Mouse (Mus musculus): ENCODE results near the gene Ttc7b. TPM values are rescaled to one million over a fixed set of nuclear protein-coding genes. Genes with fewer than 3 reads are reported as not detected.

Gene Ttc7b
- polyA plus RNA-seq, 1 experiment from 2014 or later = 3.9 TPM

GRCm38 (mm10) chr12:100391890-100392289 lies 128.7 kb downstream of the Ttc7b start:
- H3K36me3 ChIP-seq (ENCODE audit: insufficient read depth, low read length) = peaks cover 24% of the 10 kb centered on the region
- H3K4me1 ChIP-seq (ENCODE audit: insufficient read depth, low read length) = no peaks in the 10 kb centered on the region
- no peak overlapping the region for H3K4me3 ChIP-seq (ENCODE audit: low read length)
- H3K27ac ChIP-seq (ENCODE audit: low read length) = no peak overlapping the region
- 82% methylated on average over 9 of the region's 9 CpGs for WGBS
- no peaks in the 10 kb centered on the region for H3K9me3 ChIP-seq (ENCODE audit: low read length)
- no peaks in the 10 kb centered on the region for H3K27me3 ChIP-seq (ENCODE audit: insufficient read depth, low read length)
- H3K4me2 ChIP-seq (replicated peaks; ENCODE audit: low read depth, low read length) = no peak overlapping the region
- H3K9ac ChIP-seq (replicated peaks; ENCODE audit: low read length) = no peak overlapping the region
- ATAC-seq (ENCODE audit: low FRiP score, low TSS enrichment) = no peak

GRCm38 (mm10) chr12:100389878-100390710 lies 130.5 kb downstream of the Ttc7b start:
- Histone ChIP-seq H3K36me3 (ENCODE audit: insufficient read depth, low read length) (peaks cover 27% of the 10 kb centered on the region), H3K4me2 (replicated peaks; ENCODE audit: low read depth, low read length) (no peak overlapping the region), H3K9me3 (ENCODE audit: low read length) (no peaks in the 10 kb centered on the region), H3K27ac (ENCODE audit: low read length) (no peak overlapping the region), H3K4me3 (ENCODE audit: low read length) (no peak overlapping the region), H3K9ac (replicated peaks; ENCODE audit: low read length) (no peak overlapping the region), H3K27me3 (ENCODE audit: insufficient read depth, low read length) (no peaks in the 10 kb centered on the region), H3K4me1 (ENCODE audit: insufficient read depth, low read length) (no peaks in the 10 kb centered on the region)
- WGBS = 78% methylated on average over 12 of the region's 12 CpGs
- no peak for ATAC-seq (ENCODE audit: low FRiP score, low TSS enrichment)

- Histone ChIP-seq H3K4me3 (ENCODE audit: low read length) (no peak overlapping the region), H3K36me3 (ENCODE audit: insufficient read depth, low read length) (peaks cover 40% of the 10 kb centered on the region; the same call in 1 of the 2 replicates)
Observed at GRCm38 (mm10) chr12:100386259-100386658, 134.4 kb downstream of the Ttc7b start.

GRCm38 (mm10) chr12:100382526-100382925 lies 138.1 kb downstream of the Ttc7b start:
- Histone ChIP-seq H3K27ac (ENCODE audit: low read length) (no peak overlapping the region), H3K4me1 (ENCODE audit: insufficient read depth, low read length) (no peaks in the 10 kb centered on the region), H3K27me3 (ENCODE audit: insufficient read depth, low read length) (no peaks in the 10 kb centered on the region), H3K9ac (replicated peaks; ENCODE audit: low read length) (no peak overlapping the region), H3K4me3 (ENCODE audit: low read length) (no peak overlapping the region), H3K36me3 (ENCODE audit: insufficient read depth, low read length) (peaks cover 38% of the 10 kb centered on the region), H3K4me2 (replicated peaks; ENCODE audit: low read depth, low read length) (no peak overlapping the region), H3K9me3 (ENCODE audit: low read length) (no peaks in the 10 kb centered on the region)
- no peak for ATAC-seq (ENCODE audit: low FRiP score, low TSS enrichment)

More at GRCm38 (mm10) chr12:100386259-100386658, 134.4 kb downstream of the Ttc7b start:
- Histone ChIP-seq H3K4me2 (replicated peaks; ENCODE audit: low read depth, low read length) (no peak overlapping the region), H3K9ac (replicated peaks; ENCODE audit: low read length) (no peak overlapping the region), H3K27me3 (ENCODE audit: insufficient read depth, low read length) (no peaks in the 10 kb centered on the region), H3K27ac (ENCODE audit: low read length) (no peak overlapping the region), H3K4me1 (ENCODE audit: insufficient read depth, low read length) (no peaks in the 10 kb centered on the region), H3K9me3 (ENCODE audit: low read length) (no peaks in the 10 kb centered on the region)
- WGBS = 61% methylated on average over 3 of the region's 3 CpGs
- ATAC-seq (ENCODE audit: low FRiP score, low TSS enrichment) = no peak

DNA sequence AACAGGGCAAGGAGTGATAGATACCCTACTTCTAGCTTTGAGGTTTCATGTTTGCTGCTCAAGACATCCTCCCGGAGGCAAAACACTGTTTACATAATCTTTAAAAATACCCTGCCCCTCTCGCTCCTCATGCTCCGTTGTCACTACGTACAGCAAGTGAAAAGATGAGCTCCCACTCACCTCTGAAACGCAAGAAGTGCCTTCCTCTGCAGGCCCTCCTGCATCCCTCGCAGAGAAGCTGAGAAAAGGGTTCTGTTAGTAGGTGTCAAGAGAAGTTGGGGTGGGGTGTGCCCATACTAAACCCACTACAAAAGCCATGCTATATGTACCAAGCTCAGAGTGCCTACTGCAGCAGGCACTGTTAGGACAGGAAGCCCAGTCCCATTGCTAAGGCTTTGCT lies 138.7 kb downstream of the Ttc7b start:
- ATAC-seq (ENCODE audit: low FRiP score, low TSS enrichment) = no peak
- no peaks in the 10 kb centered on the region for H3K9me3 ChIP-seq (ENCODE audit: low read length)
- no peaks in the 10 kb centered on the region for H3K4me1 ChIP-seq (ENCODE audit: insufficient read depth, low read length)
- no peak overlapping the region for H3K9ac ChIP-seq (replicated peaks; ENCODE audit: low read length)
- H3K4me2 ChIP-seq (replicated peaks; ENCODE audit: low read depth, low read length) = no peak overlapping the region
- 68% methylated on average over 6 of the region's 6 CpGs for WGBS
- peaks cover 35% of the 10 kb centered on the region for H3K36me3 ChIP-seq (ENCODE audit: insufficient read depth, low read length)
- H3K27ac ChIP-seq (ENCODE audit: low read length) = no peak overlapping the region
- H3K4me3 ChIP-seq (ENCODE audit: low read length) = no peak overlapping the region
- no peaks in the 10 kb centered on the region for H3K27me3 ChIP-seq (ENCODE audit: insufficient read depth, low read length)

DNA sequence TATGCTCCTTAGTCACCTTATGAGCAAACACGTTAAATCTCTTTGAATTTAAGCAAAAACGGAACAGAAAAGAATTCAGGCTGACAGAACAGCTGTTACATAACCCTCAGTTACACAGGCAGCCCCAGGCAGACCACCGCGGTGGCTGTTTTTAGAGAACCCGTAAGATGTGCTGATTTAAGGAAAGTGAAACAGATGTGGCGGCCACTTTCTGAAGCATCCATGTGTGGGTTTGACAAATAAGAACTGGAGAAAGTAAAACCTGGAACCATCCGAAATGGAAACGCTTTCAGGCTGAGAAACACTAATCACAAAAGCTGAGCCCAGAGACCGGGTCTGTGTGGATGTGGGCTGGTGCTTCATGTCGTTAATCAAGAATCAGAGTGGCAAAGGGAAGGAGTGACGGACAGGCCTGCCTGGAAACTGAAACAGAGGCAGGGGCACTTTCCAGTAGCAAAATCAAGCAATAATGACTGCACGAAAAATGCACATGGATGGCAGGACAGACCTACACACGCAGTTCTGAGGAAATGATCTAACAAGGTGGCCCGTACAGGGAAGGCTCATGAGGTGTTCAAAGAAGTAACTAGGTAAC lies 139.8 kb downstream of the Ttc7b start:
- H3K9me3 ChIP-seq (ENCODE audit: low read length) = no peaks in the 10 kb centered on the region
- H3K4me1 ChIP-seq (ENCODE audit: insufficient read depth, low read length) = no peaks in the 10 kb centered on the region
- no peak overlapping the region for H3K4me2 ChIP-seq (replicated peaks; ENCODE audit: low read depth, low read length)
- H3K27me3 ChIP-seq (ENCODE audit: insufficient read depth, low read length) = no peaks in the 10 kb centered on the region
- 74% methylated on average over 14 of the region's 14 CpGs for WGBS
- ATAC-seq (ENCODE audit: low FRiP score, low TSS enrichment) = no peak
- peaks cover 35% of the 10 kb centered on the region for H3K36me3 ChIP-seq (ENCODE audit: insufficient read depth, low read length)
- H3K4me3 ChIP-seq (ENCODE audit: low read length) = no peak overlapping the region
- H3K9ac ChIP-seq (replicated peaks; ENCODE audit: low read length) = no peak overlapping the region
- no peak overlapping the region for H3K27ac ChIP-seq (ENCODE audit: low read length)

- Histone ChIP-seq H3K4me1 (ENCODE audit: insufficient read depth, low read length) (no peaks in the 10 kb centered on the region), H3K9me3 (ENCODE audit: low read length) (no peaks in the 10 kb centered on the region), H3K4me2 (replicated peaks; ENCODE audit: low read depth, low read length) (no peak overlapping the region), H3K4me3 (ENCODE audit: low read length) (no peak overlapping the region), H3K27me3 (ENCODE audit: insufficient read depth, low read length) (no peaks in the 10 kb centered on the region), H3K36me3 (ENCODE audit: insufficient read depth, low read length) (peaks cover 31% of the 10 kb centered on the region), H3K27ac (ENCODE audit: low read length) (no peak overlapping the region), H3K9ac (replicated peaks; ENCODE audit: low read length) (no peak overlapping the region)
- ATAC-seq (ENCODE audit: low FRiP score, low TSS enrichment) = no peak
- WGBS = 91% methylated on average over 1 of the region's 1 CpGs
Observed at GRCm38 (mm10) chr12:100379833-100380232, 140.8 kb downstream of the Ttc7b start.

GRCm38 (mm10) chr12:100378266-100378665 lies 142.4 kb downstream of the Ttc7b start:
- 65% methylated on average over 2 of the region's 2 CpGs for WGBS
- Histone ChIP-seq H3K9me3 (ENCODE audit: low read length) (no peaks in the 10 kb centered on the region), H3K27me3 (ENCODE audit: insufficient read depth, low read length) (no peaks in the 10 kb centered on the region), H3K4me1 (ENCODE audit: insufficient read depth, low read length) (no peaks in the 10 kb centered on the region), H3K27ac (ENCODE audit: low read length) (no peak overlapping the region), H3K4me3 (ENCODE audit: low read length) (no peak overlapping the region), H3K9ac (replicated peaks; ENCODE audit: low read length) (no peak overlapping the region), H3K36me3 (ENCODE audit: insufficient read depth, low read length) (peaks cover 24% of the 10 kb centered on the region), H3K4me2 (replicated peaks; ENCODE audit: low read depth, low read length) (no peak overlapping the region)
- no peak for ATAC-seq (ENCODE audit: low FRiP score, low TSS enrichment)

- H3K4me2 ChIP-seq (replicated peaks; ENCODE audit: low read depth, low read length) = no peak overlapping the region
- H3K4me1 ChIP-seq (ENCODE audit: insufficient read depth, low read length) = no peaks in the 10 kb centered on the region
- H3K9me3 ChIP-seq (ENCODE audit: low read length) = no peaks in the 10 kb centered on the region
- WGBS = 65% methylated on average over 1 of the region's 1 CpGs
- H3K27ac ChIP-seq (ENCODE audit: low read length) = no peak overlapping the region
- ATAC-seq (ENCODE audit: low FRiP score, low TSS enrichment) = no peak
- no peaks in the 10 kb centered on the region for H3K27me3 ChIP-seq (ENCODE audit: insufficient read depth, low read length)
- no peak overlapping the region for H3K4me3 ChIP-seq (ENCODE audit: low read length)
- H3K36me3 ChIP-seq (ENCODE audit: insufficient read depth, low read length) = peaks cover 23% of the 10 kb centered on the region
- H3K9ac ChIP-seq (replicated peaks; ENCODE audit: low read length) = no peak overlapping the region
Observed at GRCm38 (mm10) chr12:100377791-100378190, 142.8 kb downstream of the Ttc7b start.

DNA sequence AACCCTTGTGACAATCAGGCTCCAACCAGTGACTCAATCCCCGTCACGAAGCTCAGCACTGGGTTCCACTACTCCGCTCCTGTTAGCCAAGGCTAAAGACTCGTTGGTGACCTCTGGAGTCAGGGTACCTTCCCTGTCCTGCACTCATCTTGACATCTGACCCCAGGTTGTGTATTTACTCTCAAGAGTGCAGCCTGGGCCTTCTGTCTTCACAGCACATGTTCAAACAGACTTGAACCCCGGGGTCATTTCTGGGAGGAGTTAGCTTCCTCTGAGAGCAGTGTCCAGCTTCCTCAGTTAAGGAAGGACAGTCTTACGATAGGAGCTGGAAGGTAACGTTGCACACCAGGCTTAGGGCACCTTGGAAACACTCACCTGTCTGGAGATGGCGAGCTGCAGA lies 144.8 kb downstream of the Ttc7b start:
- H3K27ac ChIP-seq (ENCODE audit: low read length) = no peak overlapping the region
- no peaks in the 10 kb centered on the region for H3K27me3 ChIP-seq (ENCODE audit: insufficient read depth, low read length)
- H3K4me1 ChIP-seq (ENCODE audit: insufficient read depth, low read length) = no peaks in the 10 kb centered on the region
- no peak for ATAC-seq (ENCODE audit: low FRiP score, low TSS enrichment)
- no peak overlapping the region for H3K4me3 ChIP-seq (ENCODE audit: low read length)
- peaks cover 29% of the 10 kb centered on the region for H3K36me3 ChIP-seq (ENCODE audit: insufficient read depth, low read length)
- no peak overlapping the region for H3K9ac ChIP-seq (replicated peaks; ENCODE audit: low read length)
- no peak overlapping the region for H3K4me2 ChIP-seq (replicated peaks; ENCODE audit: low read depth, low read length)
- 85% methylated on average over 8 of the region's 8 CpGs for WGBS
- no peaks in the 10 kb centered on the region for H3K9me3 ChIP-seq (ENCODE audit: low read length)

Measured in kidney, embryonic 16.5 days (tissue).